Mouse (Mus musculus): ENCODE results near the gene Ptgir. TPM values are rescaled to one million over a fixed set of nuclear protein-coding genes. Genes with fewer than 3 reads are reported as not detected.

Ptgir gene
- polyA plus RNA-seq, 1 experiment from 2014 or later = 2.8 TPM

- WGBS = 16% methylated on average over 11 of the region's 11 CpGs
- H3K9me3 ChIP-seq = no peaks in the 10 kb centered on the region
- H3K27ac ChIP-seq = peak overlapping the region; percentile 81
- no peak for ATAC-seq
- peak overlapping the region; percentile 76 for H3K9ac ChIP-seq
- peak overlapping the region; percentile 88 for H3K4me2 ChIP-seq (replicated peaks)
- peak overlapping the region; percentile 76 for H3K4me3 ChIP-seq (replicated peaks)
- no peaks in the 10 kb centered on the region for H3K27me3 ChIP-seq (replicated peaks)
- 0 out of 2 replicates have a peak, but pooled peaks cover 4% of the 10 kb centered on the region for H3K36me3 ChIP-seq
- peaks cover 16% of the 10 kb centered on the region for H3K4me1 ChIP-seq (replicated peaks)
Observed at GRCm38 (mm10) chr7:16876006-16876405, 30.3 kb upstream of the Ptgir start.

- H3K36me3 ChIP-seq = 0 out of 2 replicates have a peak, but pooled peaks cover under 1% of the 10 kb centered on the region
- peak overlapping the region; percentile 76 for H3K4me3 ChIP-seq (replicated peaks)
- H3K4me2 ChIP-seq (replicated peaks) = peak overlapping the region; percentile 88
- peak overlapping the region; percentile 81 for H3K27ac ChIP-seq
- H3K4me1 ChIP-seq (replicated peaks) = peaks cover 16% of the 10 kb centered on the region
- H3K9ac ChIP-seq = peak overlapping the region; percentile 39
- H3K9me3 ChIP-seq = no peaks in the 10 kb centered on the region
- WGBS = 8% methylated on average over 13 of the region's 13 CpGs
- no peaks in the 10 kb centered on the region for H3K27me3 ChIP-seq (replicated peaks)
- no peak for ATAC-seq
Observed at GRCm38 (mm10) chr7:16876608-16877007, 29.7 kb upstream of the Ptgir start.

- no peak for ATAC-seq
- Histone ChIP-seq H3K9ac (no peak overlapping the region), H3K27ac (no peak overlapping the region), H3K4me2 (replicated peaks) (no peak overlapping the region), H3K36me3 (no peaks in the 10 kb centered on the region; the same call in 1 of the 2 replicates), H3K4me1 (replicated peaks) (peaks cover 16% of the 10 kb centered on the region), H3K9me3 (no peaks in the 10 kb centered on the region), H3K27me3 (replicated peaks) (no peaks in the 10 kb centered on the region), H3K4me3 (replicated peaks) (no peak overlapping the region)
- WGBS = 82% methylated on average over 3 of the region's 3 CpGs
Observed at GRCm38 (mm10) chr7:16877717-16878116, 28.6 kb upstream of the Ptgir start.

- H3K36me3 ChIP-seq = peaks cover 6% of the 10 kb centered on the region
- ATAC-seq = peak; percentile 45
- H3K27me3 ChIP-seq (replicated peaks) = 0 out of 2 replicates have a peak, but pooled peaks cover under 1% of the 10 kb centered on the region
- H3K4me2 ChIP-seq (replicated peaks) = no peak overlapping the region
- H3K4me3 ChIP-seq (replicated peaks) = no peak overlapping the region
- 37% methylated on average over 9 of the region's 9 CpGs for WGBS
- H3K9me3 ChIP-seq = no peaks in the 10 kb centered on the region
- H3K4me1 ChIP-seq (replicated peaks) = peaks cover 21% of the 10 kb centered on the region
- H3K9ac ChIP-seq = no peak overlapping the region
- H3K27ac ChIP-seq = peak overlapping the region; percentile 37
Observed at GRCm38 (mm10) chr7:16879796-16880547, 26.3 kb upstream of the Ptgir start.

GRCm38 (mm10) chr7:16880615-16881014 lies 25.7 kb upstream of the Ptgir start:
- no peak overlapping the region for H3K9ac ChIP-seq
- H3K4me1 ChIP-seq (replicated peaks) = peaks cover 21% of the 10 kb centered on the region
- peaks cover 12% of the 10 kb centered on the region for H3K36me3 ChIP-seq
- H3K4me2 ChIP-seq (replicated peaks) = no peak overlapping the region
- no peak overlapping the region for H3K4me3 ChIP-seq (replicated peaks)
- peaks cover 6% of the 10 kb centered on the region; the same call in 1 of the 2 replicates for H3K9me3 ChIP-seq
- peaks cover 7% of the 10 kb centered on the region; the same call in 1 of the 2 replicates for H3K27me3 ChIP-seq (replicated peaks)
- WGBS = 27% methylated on average over 5 of the region's 5 CpGs
- ATAC-seq = no peak
- H3K27ac ChIP-seq = peak overlapping the region; percentile 37; the same call in 1 of the 2 replicates

GRCm38 (mm10) chr7:16883162-16883561 lies 23.1 kb upstream of the Ptgir start:
- Histone ChIP-seq H3K9me3 (peaks cover 11% of the 10 kb centered on the region), H3K9ac (no peak overlapping the region), H3K27ac (no peak overlapping the region), H3K36me3 (peaks cover 18% of the 10 kb centered on the region), H3K4me1 (replicated peaks) (peaks cover 15% of the 10 kb centered on the region), H3K4me3 (replicated peaks) (no peak overlapping the region), H3K4me2 (replicated peaks) (no peak overlapping the region), H3K27me3 (replicated peaks) (peaks cover 16% of the 10 kb centered on the region)
- WGBS = 90% methylated on average over 6 of the region's 6 CpGs
- ATAC-seq = no peak

GRCm38 (mm10) chr7:16884334-16884733 lies 22.0 kb upstream of the Ptgir start:
- no peak for ATAC-seq
- no peak overlapping the region for H3K9ac ChIP-seq
- peaks cover 11% of the 10 kb centered on the region for H3K9me3 ChIP-seq
- no peak overlapping the region for H3K4me2 ChIP-seq (replicated peaks)
- 74% methylated on average over 4 of the region's 4 CpGs for WGBS
- no peak overlapping the region for H3K27ac ChIP-seq
- H3K36me3 ChIP-seq = peaks cover 18% of the 10 kb centered on the region
- H3K4me1 ChIP-seq (replicated peaks) = peaks cover 12% of the 10 kb centered on the region
- H3K4me3 ChIP-seq (replicated peaks) = no peak overlapping the region
- H3K27me3 ChIP-seq (replicated peaks) = peaks cover 16% of the 10 kb centered on the region

GRCm38 (mm10) chr7:16885271-16885776 lies 21.0 kb upstream of the Ptgir start:
- H3K27me3 ChIP-seq (replicated peaks) = peaks cover 16% of the 10 kb centered on the region
- peaks cover 8% of the 10 kb centered on the region for H3K4me1 ChIP-seq (replicated peaks)
- 19% methylated on average over 78 of the region's 95 CpGs for WGBS
- peaks cover 11% of the 10 kb centered on the region for H3K9me3 ChIP-seq
- ATAC-seq = peak; percentile 44
- H3K9ac ChIP-seq = no peak overlapping the region
- peak overlapping the region; percentile 35 for H3K4me3 ChIP-seq (replicated peaks)
- peaks cover 18% of the 10 kb centered on the region for H3K36me3 ChIP-seq
- H3K4me2 ChIP-seq (replicated peaks) = peak overlapping the region; percentile 52
- H3K27ac ChIP-seq = no peak overlapping the region

GRCm38 (mm10) chr7:16885905-16886304 lies 20.4 kb upstream of the Ptgir start:
- Histone ChIP-seq H3K9me3 (peaks cover 11% of the 10 kb centered on the region), H3K27ac (no peak overlapping the region), H3K4me3 (replicated peaks) (peak overlapping the region; percentile 35), H3K4me1 (replicated peaks) (peaks cover 8% of the 10 kb centered on the region), H3K27me3 (replicated peaks) (peaks cover 16% of the 10 kb centered on the region), H3K4me2 (replicated peaks) (peak overlapping the region; percentile 52), H3K9ac (no peak overlapping the region), H3K36me3 (peaks cover 18% of the 10 kb centered on the region)
- 60% methylated on average over 59 of the region's 59 CpGs for WGBS
- ATAC-seq = no peak

- Histone ChIP-seq H3K4me2 (replicated peaks) (peak overlapping the region; percentile 78), H3K9ac (no peak overlapping the region), H3K27me3 (replicated peaks) (peaks cover 26% of the 10 kb centered on the region), H3K9me3 (peaks cover 6% of the 10 kb centered on the region), H3K27ac (peak overlapping the region; percentile 95), H3K4me3 (replicated peaks) (0 out of 2 replicates have a peak overlapping the region, but pooled peaks have one; percentile 2), H3K4me1 (replicated peaks) (peaks cover 37% of the 10 kb centered on the region), H3K36me3 (peaks cover 7% of the 10 kb centered on the region)
- ATAC-seq = no peak
- WGBS = 27% methylated on average over 6 of the region's 6 CpGs
Observed at GRCm38 (mm10) chr7:16890536-16890935, 15.8 kb upstream of the Ptgir start.

GRCm38 (mm10) chr7:16890944-16891343 lies 15.3 kb upstream of the Ptgir start:
- Histone ChIP-seq H3K27ac (peak overlapping the region; percentile 95), H3K4me2 (replicated peaks) (peak overlapping the region; percentile 78), H3K4me1 (replicated peaks) (peaks cover 38% of the 10 kb centered on the region), H3K4me3 (replicated peaks) (0 out of 2 replicates have a peak overlapping the region, but pooled peaks have one; percentile 2), H3K9me3 (peaks cover 2% of the 10 kb centered on the region), H3K9ac (no peak overlapping the region), H3K36me3 (peaks cover 3% of the 10 kb centered on the region), H3K27me3 (replicated peaks) (peaks cover 22% of the 10 kb centered on the region)
- WGBS = 1% methylated on average over 23 of the region's 23 CpGs
- ATAC-seq = peak; percentile 79

GRCm38 (mm10) chr7:16891641-16892351 lies 14.5 kb upstream of the Ptgir start, which contains the start of gene Gng8:
Gene Gng8 (plus strand): TSS chr7:16891786.
- ATAC-seq = peak; percentile 88
- H3K4me1 ChIP-seq (replicated peaks) = peaks cover 38% of the 10 kb centered on the region
- H3K9ac ChIP-seq = peak within 1 kb of the TSS; percentile 40
- WGBS = under 1% methylated on average over 30 of the region's 30 CpGs
- no peaks in the 10 kb centered on the region for H3K9me3 ChIP-seq
- peak within 1 kb of the TSS; percentile 78 for H3K4me2 ChIP-seq (replicated peaks)
- H3K27ac ChIP-seq = peak within 1 kb of the TSS; percentile 95
- H3K4me3 ChIP-seq (replicated peaks) = peak within 1 kb of the TSS; percentile 34
- no peaks in the 10 kb centered on the region; the same call in 1 of the 2 replicates for H3K36me3 ChIP-seq
- peaks cover 16% of the 10 kb centered on the region for H3K27me3 ChIP-seq (replicated peaks)

Data from intestine, embryonic 15.5 days (tissue).